Mouse (Mus musculus): ENCODE measurements at regions not wholly inside any gene's neighbourhood (a gene's known extent, or its start where the extent isn't known, plus 50 kb on each side); places are given as distances from the start of the nearest gene placed in this dataset.

- DNase-seq (ENCODE audit: low spot score in 2 of 2), result no peak
Observed at GRCm38 (mm10) chr12:59307958-59308357, 88.4 kb upstream of the Fbxo33 start.

- no peak for DNase-seq (ENCODE audit: low spot score in 2 of 2)
Observed at GRCm38 (mm10) chr12:59304522-59304921, 85.0 kb upstream of the Fbxo33 start.

Measured in right cerebral cortex, postnatal 10 days (tissue).